Mouse (Mus musculus) ovary, postnatal 10 days (tissue): Measurements from ENCODE around the gene Gm45208.
"Not testable (repeated sequence)": the region's sequence is repeated elsewhere in the genome, so short reads cannot be mapped to it uniquely, and the experiment has no call there.

Experiments
- DNase-seq: peaks from one replicate; pipeline ENCODE4 v3.0.0; 2022; ENCODE audit warnings: low spot score

The Gm45208 gene

DNA sequence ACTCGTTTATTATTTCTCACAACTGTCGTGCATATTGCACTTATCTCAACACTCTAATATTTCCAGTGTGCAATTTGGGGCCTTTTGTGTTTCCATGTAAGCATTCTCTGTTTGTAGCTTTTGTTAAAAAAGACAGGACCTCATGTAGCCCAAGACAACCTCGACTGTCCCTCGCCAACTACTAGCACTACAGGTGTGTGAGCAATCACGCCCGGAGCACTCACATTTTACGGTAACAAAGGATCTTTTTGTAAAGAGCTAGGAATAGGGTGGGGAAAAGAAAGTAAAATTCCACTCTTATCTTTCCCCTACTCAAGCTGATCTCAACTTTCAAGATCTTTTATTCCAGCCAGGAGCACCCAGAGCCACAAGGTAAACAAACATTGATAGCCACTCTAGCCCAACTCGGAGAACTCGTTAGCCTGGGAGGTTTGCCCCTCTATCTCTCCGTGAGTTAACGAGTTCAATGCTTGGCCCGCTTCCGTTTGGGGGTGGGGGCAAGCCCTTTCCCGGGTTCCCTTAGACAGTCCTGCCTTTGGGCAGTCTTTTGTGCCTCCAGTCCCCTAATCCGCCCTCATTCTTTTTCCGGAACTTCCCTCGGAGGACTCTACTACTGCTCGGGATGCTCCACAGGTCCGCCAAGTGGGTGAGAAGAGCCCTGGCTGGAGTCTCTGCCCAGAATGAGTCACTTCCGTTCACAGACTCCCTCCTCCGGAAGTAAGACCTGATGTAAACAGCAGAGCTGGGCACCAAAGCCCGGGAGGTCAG lies at the start of gene Gm45208:
TSS of gene Gm45208 (plus strand) at position 732 of the 768 bp plus-strand sequence.
- peak; percentile 31 for DNase-seq

DNA sequence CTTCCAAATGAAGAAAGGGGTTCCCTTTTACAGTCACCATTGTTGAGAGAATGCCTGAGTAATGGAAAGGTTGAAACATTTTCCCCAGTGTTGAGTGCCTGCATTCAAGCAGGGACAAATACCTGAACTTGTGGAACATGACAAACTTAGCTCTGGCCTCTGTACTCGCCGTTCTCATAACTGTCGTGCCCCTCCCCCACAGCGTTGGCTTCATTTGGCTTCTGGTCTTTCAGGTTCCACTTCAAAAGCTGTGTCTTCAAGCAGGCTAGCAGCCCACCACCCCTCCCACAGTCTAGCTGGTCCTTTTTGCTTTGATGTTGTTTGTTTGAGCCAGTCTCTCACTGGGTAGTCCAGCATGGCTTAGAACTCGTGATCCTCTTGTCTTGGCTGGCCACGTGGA lies 49.3 kb upstream of the Gm45208 start:
- DNase-seq, result no peak

DNA sequence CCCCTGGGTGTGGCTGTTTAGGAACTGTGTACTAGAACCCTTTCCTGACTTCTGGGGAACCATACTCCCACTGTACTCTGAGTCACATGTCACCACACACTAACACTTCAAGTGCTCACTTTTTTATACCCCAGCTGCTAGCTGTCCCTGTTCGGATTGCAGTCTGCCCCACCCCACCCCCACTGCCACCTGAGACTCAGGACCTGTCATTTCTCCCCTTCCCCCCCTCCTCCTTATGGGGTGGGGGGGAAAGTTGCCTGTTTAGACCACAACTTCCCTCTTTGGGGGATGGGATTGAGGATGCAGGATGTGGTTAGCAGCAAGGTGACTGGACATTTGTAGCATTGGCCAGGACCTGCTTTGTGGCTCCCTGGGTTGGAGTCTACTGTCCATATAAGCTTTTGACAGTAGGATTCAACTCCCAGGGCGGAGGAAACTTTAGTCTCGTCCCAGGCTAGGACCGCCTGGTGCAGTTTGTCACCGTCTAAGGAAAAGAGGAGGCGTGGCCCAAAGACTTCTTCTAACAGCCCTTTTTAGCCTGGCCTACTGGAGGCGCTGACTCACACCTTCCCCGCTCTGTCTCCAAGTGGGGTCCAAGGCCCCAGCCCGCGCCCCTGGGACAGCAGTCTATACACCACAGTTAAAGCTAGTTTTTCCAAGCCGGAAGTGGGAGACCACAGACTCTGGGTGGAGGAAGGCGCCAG lies 48.3 kb upstream of the Gm45208 start:
- DNase-seq, result no peak

DNA sequence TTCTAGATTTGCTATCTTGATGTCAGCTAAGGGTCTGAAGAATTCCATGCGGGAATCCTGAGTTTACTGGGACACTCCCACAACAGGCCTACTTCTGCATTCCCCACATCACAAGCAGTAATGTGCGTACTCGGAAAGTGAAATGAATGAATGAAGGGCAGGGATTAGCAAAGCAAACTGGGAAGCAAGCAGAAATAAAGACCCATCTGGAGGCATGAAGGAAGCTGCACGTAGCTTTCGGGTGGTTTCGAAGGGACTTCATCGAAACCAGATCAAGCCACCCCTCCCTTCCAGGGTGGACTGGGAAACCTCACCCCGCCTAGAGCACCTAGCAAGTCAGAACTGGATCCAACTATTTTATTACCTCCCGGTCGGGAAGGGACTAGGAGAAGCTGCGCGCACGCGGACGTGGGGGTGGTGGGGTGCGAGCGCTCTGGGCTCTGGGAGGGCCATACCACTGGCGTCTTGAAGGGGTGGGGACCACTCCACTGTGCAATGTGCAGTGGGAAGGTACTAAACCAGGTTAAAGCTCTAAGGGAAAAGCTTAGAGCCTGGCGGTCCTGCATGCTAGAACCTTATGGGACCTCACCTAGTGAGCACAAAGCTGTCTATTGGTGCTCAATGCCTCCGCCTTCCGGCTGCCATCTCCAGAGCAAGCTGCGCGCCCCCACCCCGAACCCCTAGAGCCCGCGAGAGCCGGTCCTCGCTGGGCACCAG lies 47.6 kb upstream of the Gm45208 start:
- DNase-seq, result no peak

DNA sequence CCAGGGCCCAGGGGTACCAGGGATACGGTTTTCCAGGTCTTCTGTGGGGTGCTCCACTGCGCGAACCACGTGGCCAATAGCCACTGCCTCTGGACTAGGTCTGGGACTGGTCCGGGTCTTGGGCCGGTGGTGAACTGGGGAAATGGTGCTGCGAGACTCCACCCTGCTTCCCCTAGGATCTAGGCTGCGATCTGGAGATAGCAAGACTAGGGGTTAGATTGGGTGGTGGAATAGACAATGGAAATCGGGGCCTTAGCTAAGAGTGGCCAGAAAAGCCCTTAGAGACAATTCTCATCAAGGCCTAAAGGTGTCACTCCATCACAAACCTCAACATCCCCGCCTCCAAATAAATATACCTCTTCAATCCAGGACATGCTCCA lies 47.1 kb upstream of the Gm45208 start:
- no peak for DNase-seq

DNA sequence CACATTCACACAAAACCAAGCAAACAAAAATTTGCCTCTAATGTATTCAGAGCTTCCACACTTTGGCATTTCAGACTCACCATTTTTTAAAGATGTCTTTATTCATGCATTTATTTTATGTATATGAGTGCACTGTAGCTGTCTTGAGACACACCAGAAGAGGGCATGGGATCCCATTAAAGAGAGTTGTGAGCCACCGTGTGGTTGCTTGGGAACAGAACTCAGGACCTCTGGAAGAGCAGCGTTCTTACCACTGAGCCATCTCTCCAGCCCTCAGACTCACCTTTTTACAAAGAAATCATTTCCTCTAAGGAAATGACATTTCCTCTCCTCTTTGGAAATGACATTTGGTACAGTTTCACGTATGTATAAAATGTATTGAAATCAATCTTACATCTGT lies 43.1 kb upstream of the Gm45208 start:
- DNase-seq, result no peak

DNA sequence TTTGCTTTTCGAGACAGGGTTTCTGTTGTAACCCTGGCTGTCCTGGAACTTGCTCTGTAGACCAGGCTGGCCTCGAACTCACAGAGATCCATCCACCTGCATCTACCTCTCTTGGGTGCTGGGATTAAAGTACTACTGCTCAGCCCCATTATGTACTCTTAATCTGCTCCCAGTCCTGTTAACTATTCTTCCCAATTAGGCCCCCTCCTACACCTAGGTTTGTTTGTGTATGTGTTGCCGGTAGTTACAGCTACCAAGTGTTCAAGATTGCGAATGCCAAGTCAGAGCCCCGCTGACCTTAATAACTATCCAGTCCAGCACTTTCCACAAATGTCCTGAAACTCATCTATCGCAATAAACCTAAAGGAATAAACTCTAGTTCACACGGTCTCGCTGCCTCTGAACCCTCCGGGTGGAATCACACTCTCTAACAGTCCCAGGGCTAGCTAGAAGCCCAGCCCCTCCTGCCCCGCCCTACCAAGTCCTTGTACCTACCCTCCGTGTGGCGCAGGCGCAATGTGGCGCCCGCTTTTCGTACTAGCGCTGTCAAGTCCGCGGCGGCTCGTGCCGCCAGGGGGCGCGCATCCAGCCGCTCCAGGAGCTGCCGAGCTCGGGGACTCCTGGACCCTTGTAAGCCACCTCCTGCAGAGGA lies 42.5 kb upstream of the Gm45208 start:
- DNase-seq, result peak; percentile 69

DNA sequence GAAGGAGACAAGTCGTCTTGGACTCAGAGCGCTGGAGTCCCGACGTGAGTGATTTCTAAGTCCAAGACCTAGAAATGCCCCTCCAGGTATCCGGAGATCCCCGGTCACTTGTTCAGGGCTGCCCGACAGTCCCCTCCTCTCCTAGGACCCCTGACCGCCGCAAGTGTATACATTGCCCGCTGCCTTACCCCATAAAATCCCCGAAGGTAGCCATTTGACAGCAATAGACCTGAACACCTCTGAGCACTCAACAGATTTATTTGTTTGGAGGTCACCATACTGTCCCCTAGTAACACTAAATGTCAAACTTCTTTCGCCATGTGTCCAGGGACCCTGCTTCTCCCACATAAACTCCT lies 42.0 kb upstream of the Gm45208 start:
- no peak for DNase-seq

DNA sequence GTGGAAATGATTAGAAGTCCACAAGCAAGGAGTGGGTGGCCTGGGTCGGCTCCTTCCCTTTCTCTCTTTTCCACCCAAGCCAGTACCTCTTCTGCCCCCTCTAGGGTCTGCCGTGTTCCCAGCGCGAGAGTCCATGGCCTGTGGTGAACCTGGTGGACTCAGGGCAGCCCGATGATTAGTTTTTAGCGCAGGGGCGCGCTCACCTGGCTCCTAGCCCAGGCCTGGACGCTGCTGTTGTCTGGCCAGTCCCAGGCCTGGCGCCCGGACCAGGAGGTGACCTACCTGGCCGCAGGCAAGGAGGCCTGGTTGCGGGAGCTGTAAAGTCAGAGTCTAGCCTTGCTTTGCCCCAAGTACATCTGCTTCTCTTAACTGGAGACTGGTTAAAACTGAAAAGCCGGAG lies 41.2 kb upstream of the Gm45208 start, which contains the start of gene Magix:
TSS of gene Magix (minus strand) at position 388 of the 400 bp plus-strand sequence.
- DNase-seq, result no peak

DNA sequence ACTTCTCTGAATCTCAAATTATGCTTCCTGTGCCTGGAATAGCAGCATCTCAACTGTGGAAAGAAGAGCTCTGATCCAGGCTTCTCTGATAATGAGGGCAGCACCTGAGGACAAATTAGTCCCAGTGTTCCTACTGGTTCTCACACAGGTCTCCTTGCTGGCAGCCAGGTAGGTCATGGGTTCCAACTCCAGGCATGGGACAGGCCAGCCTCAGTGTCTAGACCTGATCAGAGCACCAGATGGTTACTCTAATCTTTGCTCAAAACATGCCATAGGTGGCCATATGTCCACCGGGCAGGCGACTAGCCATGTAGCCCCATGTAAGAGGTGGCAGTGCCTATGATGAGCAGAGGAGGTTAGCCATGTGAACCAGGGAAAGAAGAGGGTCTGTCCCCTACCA lies 33.7 kb upstream of the Gm45208 start:
- no peak for DNase-seq

DNA sequence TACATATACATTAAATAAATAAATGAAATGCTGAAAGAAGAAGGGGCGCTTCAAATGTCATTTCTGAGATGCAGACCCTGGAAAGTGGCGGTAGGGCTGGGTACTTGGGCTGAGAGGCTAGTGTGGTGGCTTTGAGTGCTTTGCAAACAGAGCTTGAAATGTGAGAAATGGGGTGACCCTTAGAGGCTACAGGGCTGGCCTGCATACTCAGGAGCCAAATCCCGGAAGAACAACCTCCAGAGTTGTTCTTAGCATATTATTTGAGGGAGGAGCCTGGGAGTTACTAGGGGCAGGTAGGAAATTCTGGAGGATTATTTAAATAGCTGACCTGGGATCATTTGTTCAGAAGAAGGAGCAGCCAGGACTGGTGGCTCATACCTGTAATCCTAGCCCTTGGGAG lies 31.6 kb upstream of the Gm45208 start:
- DNase-seq, result no peak

DNA sequence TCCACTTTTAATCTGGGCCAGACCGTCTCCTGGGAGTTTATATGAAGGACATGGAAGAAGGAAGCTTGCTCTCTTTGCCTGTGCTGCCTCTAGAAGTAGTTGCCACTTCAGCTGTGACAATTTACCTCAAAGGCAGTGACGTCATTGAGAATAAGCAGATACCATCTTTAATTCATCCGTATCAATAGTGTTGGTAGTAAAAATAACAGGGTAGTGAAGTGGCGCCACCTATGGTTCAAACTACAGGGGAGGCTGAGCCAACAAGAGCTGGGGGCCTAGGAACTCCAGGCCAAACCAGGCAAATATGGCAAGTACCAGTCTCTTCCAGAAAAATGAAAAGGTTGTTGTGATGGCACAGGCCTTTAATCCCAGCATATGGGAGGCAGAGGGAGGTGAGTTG lies 29.2 kb upstream of the Gm45208 start:
- no peak for DNase-seq

DNA sequence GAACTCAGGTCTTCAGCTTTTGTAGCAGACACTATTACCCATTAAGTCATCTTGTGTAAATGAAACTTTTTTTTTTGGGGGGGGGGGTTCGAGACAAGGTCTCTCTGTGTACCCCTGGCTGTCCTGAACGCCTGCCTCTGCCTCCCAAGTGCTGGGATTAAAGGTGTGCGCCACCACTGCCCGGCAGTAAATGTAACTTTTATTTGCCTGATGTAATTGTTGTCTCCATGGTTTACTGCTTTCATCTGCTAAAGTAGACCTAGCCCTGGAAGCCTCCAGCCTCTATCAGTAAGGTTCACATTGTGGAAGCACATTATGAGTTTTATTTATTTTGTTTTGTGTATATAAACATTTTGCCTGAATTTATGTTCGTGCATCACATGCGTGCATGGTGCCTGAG lies 25.5 kb upstream of the Gm45208 start:
- no peak for DNase-seq

DNA sequence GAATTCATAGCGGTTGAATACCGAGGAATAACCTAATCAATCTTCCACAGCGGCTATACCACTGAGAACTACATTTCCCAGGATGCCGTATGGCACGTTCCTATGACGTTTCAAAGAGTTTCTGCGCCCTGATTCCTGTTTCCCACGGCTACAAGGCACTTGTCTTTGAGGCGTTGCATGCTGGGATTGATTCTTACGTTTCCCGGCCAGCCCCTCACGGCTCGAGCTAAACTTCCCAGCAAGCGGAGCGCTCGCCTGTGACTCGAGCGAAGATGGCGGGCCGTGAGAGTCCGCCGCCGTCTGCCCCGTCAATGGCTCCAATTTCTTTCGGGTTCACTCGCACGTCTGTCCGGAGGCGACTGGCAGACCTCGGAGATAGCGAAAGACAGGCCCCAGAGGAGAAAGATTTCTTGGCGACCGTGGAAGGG lies 25.1 kb upstream of the Gm45208 start, which contains the start of gene Gpkow:
TSS of gene Gpkow (plus strand) at position 178 of the 428 bp plus-strand sequence.
- DNase-seq, result peak; percentile 12

DNA sequence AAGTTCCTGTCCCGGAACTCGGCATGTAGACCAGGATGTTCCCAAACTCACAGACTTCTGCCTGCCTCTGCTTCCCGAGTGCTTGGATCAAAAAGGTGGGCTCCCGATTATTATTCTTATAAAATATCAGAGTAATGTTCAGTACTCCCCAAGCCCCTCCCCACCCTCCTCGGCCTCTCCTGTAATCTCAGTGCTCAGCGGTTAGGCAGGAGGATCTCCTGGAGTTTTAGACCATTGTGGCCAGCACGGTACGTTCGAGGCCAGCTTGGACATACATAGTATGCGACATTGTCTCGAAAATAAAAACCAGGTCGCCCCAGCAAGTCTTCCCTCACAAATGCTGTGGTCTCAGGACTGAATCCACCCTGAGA lies 8.3 kb upstream of the Gm45208 start:
- not testable (repeated sequence) for DNase-seq

DNA sequence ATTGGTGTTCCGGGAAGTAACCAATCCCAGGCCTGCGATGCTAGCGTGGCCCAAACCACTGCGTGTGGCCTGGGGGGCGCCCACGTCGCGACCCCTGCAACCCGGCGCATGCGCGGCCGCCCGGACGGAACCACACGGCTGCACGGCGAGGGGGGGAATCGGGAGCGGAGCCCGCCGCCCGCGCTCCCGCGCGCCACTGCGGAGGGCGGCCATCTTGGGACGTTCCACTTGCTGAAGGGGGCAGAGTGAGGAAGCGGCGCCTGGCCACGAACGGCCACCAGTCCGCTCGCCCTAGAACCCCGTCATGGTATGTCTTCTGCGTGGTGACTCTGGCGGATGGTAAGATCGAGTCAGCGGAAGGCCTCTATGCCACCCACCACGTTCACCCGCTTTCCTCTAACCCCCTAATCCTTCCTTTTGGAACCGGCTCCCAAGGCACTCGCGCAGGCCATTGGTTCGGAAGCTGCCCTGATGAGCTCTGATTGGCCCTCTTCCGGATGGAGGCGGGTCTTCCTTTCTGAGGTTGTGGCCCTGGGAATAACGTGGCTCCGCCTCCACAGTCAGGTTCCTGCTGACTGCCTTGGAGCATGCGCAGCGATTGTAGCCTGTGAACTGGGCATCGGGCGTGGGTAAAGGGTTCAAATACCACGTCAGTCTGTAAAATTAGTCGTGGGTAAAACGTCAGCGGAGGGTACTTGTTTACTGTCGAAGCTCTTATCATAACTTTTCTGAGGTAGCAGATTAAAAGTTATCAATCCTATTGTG lies 7.7 kb upstream of the Gm45208 start, which contains the start of gene Wdr45:
TSS of gene Wdr45 (plus strand) at position 199 of the 765 bp plus-strand sequence.
- DNase-seq, result peak; percentile 52

DNA sequence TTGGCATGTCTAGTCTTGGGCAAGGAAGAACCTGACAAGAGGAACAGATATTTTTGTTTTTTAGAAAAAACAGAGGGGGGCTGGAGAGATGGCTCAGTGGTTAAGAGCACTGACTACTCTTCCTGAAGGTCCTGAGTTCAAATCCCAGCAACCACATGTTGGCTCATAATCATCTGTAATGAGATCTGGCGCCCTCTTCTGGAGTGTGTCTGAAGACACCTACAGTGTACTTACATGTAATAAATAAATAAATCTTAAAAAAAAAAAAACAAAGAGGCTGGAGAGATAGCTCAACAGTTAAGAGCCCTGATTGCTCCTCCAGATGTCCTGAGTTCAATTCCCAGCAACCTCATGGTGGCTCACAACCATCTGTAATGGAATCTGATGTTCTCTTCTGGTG lies 6.0 kb upstream of the Gm45208 start:
- DNase-seq, result not testable (repeated sequence)

DNA sequence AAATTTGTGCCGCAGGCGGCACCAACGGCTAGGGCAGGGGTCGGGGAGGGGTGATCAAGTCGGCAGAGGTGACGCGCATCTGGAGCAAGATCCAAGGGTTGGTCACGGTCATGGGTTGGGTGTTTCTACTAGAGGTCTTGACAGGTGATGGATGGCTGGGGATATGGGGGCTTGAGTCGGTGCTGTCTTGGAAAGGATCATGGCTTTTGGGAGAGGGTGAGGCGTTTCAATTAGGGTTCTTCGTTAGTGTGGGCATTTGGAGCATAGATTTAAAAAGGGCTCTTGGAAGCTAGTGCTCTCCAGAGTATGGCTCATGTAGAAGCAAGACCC lies 202 bp downstream of the Gm45208 start:
- DNase-seq, result no peak

DNA sequence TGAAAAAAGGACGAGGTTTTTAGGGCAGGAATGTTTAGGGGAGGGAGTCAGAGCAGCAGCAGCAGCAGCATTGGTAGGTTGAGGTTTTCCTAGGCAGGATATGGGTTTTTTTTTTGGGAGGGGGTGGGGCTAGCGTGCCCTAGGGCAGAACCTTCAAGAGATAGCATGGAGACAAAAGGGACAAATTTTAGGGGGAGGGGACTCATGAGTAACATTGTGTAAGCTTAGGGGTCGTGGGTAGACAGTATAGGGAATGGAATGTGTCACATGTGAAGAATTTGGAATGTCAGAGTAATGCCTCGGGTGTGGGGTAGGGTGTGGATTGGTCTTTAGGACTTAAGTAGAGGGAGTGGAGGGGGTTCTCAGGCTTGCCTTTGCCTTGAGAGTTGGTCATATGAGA lies 646 bp downstream of the Gm45208 start:
- no peak for DNase-seq

DNA sequence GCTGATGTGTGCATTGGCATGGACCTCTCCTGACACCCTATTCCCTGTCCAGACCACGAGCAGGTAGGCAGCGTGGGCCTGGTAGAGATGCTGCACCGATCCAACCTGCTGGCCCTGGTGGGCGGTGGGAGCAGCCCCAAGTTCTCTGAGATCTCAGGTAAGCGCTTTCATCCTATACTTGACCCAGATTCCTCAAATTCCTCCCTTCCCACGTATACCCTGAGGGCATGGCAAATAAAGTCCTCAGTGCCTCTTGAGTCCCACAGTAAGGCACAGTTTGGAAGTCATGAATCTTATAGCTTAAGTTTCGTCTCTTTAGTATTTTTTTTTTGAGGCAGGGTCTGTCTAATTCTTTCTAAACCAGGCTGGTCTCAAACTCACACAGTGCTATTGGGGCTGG lies 2.1 kb downstream of the Gm45208 start:
- DNase-seq, result no peak

DNA sequence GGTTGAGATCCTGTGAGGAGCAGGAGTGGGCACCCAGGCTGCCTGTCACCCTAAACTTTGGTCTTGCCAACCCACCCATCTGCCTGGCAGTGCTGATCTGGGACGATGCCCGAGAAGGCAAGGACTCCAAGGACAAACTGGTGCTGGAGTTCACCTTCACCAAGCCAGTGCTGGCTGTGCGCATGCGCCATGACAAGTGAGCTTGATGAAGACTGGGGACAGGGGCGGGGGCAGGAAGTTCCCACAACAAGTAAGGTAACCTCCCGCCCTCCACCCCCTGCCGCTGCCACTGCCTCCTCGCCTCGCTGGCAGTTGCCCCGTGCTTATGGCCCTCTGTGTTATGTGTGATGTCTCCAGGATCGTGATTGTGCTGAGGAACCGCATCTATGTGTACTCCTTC lies 3.8 kb downstream of the Gm45208 start:
- DNase-seq, result no peak

DNA sequence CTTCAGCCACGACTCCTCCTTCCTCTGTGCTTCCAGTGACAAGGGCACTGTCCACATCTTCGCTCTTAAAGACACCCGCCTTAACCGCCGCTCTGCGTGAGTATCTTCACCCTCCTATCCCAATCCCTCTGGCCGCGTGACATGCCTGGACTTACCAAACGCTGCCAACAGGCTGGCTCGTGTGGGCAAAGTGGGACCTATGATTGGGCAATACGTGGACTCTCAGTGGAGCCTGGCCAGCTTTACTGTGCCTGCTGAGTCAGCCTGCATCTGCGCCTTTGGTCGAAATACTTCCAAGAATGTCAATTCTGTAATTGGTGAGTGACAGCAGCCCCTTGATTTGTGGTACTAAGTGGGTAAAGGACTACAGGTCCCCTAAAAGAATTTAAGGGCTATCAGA lies 5.1 kb downstream of the Gm45208 start:
- DNase-seq, result no peak
